Mouse (Mus musculus): ENCODE results near the gene H2-M10.5. TPM values are rescaled to one million over a fixed set of nuclear protein-coding genes. Genes with fewer than 3 reads are reported as not detected.

The H2-M10.5 gene
- polyA plus RNA-seq (2012; rRNA removed): not detected in 2 replicates

GRCm38 (mm10) chr17:36772610-36773009 lies at the start of gene H2-M10.5:
TSS of gene H2-M10.5 (plus strand) at chr17:36772910.

GRCm38 (mm10) chr17:36811871-36812270 lies 39.2 kb downstream of the H2-M10.5 start, which contains the start of gene H2-M10.6:
TSS of gene H2-M10.6 (plus strand) at chr17:36812171.

Other genes starting within 250 kb of the H2-M10.5 start
- gene H2-M11, start 225.8 kb upstream of the H2-M10.5 start, polyA plus RNA-seq (2012; rRNA removed): not detected in 2 replicates
- gene H2-M9, start 130.2 kb upstream of the H2-M10.5 start, polyA plus RNA-seq (2012; rRNA removed): not detected in 2 replicates
- not detected in 2 replicates for gene H2-M1, start 100.7 kb upstream of the H2-M10.5 start, polyA plus RNA-seq (2012; rRNA removed)
- not detected in 2 replicates for gene H2-M10.6, start 39.3 kb downstream of the H2-M10.5 start, polyA plus RNA-seq (2012; rRNA removed)
- 35.7 and 40.5 TPM in 2 replicates for gene Trim26, start 64.2 kb downstream of the H2-M10.5 start, polyA plus RNA-seq (2012; rRNA removed)
- gene Trim15, start 94.3 kb downstream of the H2-M10.5 start, polyA plus RNA-seq (2012; rRNA removed): 0.09 and 0.11 TPM in 2 replicates
- 0.29 and 0.55 TPM in 2 replicates for gene Trim10, start 96.7 kb downstream of the H2-M10.5 start, polyA plus RNA-seq (2012; rRNA removed)
- gene Trim40, start 117.2 kb downstream of the H2-M10.5 start, polyA plus RNA-seq (2012; rRNA removed): 0.16 TPM in 1 of 2 replicates, not detected in the other
- 0.02 TPM in 1 of 2 replicates, not detected in the other for gene Trim31, start 125.2 kb downstream of the H2-M10.5 start, polyA plus RNA-seq (2012; rRNA removed)
- gene Rnf39, start 170.0 kb downstream of the H2-M10.5 start, polyA plus RNA-seq (2012; rRNA removed): 0.25 and 0.30 TPM in 2 replicates
- 163 and 175 TPM in 2 replicates for gene Ppp1r11, start 178.8 kb downstream of the H2-M10.5 start, polyA plus RNA-seq (2012; rRNA removed)
- 59.2 and 62.7 TPM in 2 replicates for gene Znrd1, start 185.6 kb downstream of the H2-M10.5 start, polyA plus RNA-seq (2012; rRNA removed)
- gene Znrd1as, start 185.7 kb downstream of the H2-M10.5 start, polyA plus RNA-seq (2012; rRNA removed): 4.9 and 5.0 TPM in 2 replicates
- 1.4 and 2.1 TPM in 2 replicates for gene 2410137M14Rik, start 208.3 kb downstream of the H2-M10.5 start, polyA plus RNA-seq (2012; rRNA removed)
- gene H2-M5, start 216.6 kb downstream of the H2-M10.5 start, polyA plus RNA-seq (2012; rRNA removed): 14.7 and 16.0 TPM in 2 replicates
- gene Zfp57, start 228.3 kb downstream of the H2-M10.5 start, polyA plus RNA-seq (2012; rRNA removed): 401 and 458 TPM in 2 replicates